Mouse (Mus musculus) lung, embryonic 14.5 days (tissue): ENCODE results near the gene Cdhr1. TPM values are rescaled to one million over a fixed set of nuclear protein-coding genes. Genes with fewer than 3 reads are reported as not detected.
"Not testable (repeated sequence)": the region's sequence is repeated elsewhere in the genome, so short reads cannot be mapped to it uniquely, and the experiment has no call there.

Source experiments
- ATAC-seq: fragments of 200-750 bp; cut with Nextera tagmentation; 2 replicates; pipeline ENCODE4 v1.8.0; 2017; ENCODE audit warnings: mild to moderate bottlenecking, moderate TSS enrichment, moderate library complexity; ENCODE audit not compliant: insufficient read depth
- DNase-seq: peaks from one replicate; pipeline ENCODE4 v3.0.0-alpha.2; 2015
- H3K27ac ChIP-seq: fragments of 300-500 bp; sonication (generic); 2 replicates; pipeline ENCODE4 v1.5.1; 2014; ENCODE audit warnings: low read depth, mild to moderate bottlenecking, moderate library complexity
- H3K27me3 ChIP-seq: fragments of 300-500 bp; sonication (generic); 2 replicates; pipeline ENCODE4 v1.6.1; 2014; ENCODE audit warnings: low read length, control low read depth; ENCODE audit not compliant: insufficient read depth
- H3K36me3 ChIP-seq: fragments of 300-500 bp; sonication (generic); 2 replicates; pipeline ENCODE4 v1.6.1; 2014; ENCODE audit warnings: control low read depth; ENCODE audit not compliant: insufficient read depth
- H3K4me1 ChIP-seq: fragments of 300-500 bp; sonication (generic); 2 replicates; pipeline ENCODE4 v1.6.1; 2014; ENCODE audit warnings: antibody characterized with exemption, control low read depth; ENCODE audit not compliant: insufficient read depth
- H3K4me2 ChIP-seq: fragments of 300-500 bp; sonication (generic); 2 replicates; pipeline ENCODE4 v1.6.1; 2014; ENCODE audit warnings: mild to moderate bottlenecking
- H3K4me3 ChIP-seq: fragments of 300-500 bp; sonication (generic); 2 replicates; pipeline ENCODE4 v1.5.1; 2014; ENCODE audit warnings: low read depth, low read length
- H3K9ac ChIP-seq: fragments of 300-500 bp; sonication (generic); 2 replicates; pipeline ENCODE4 v1.6.1; 2014
- H3K9me3 ChIP-seq: fragments of 300-500 bp; sonication (generic); 2 replicates; pipeline ENCODE4 v1.6.1; 2016; ENCODE audit warnings: low read depth, low read length, control low read depth
- CTCF ChIP-seq: IDR thresholded peaks from 2 replicates; pipeline ENCODE4 v1.5.1; 2016; ENCODE audit warnings: antibody characterized with exemption, low read depth
- WGBS: fragments of 180-500 bp; shearing (Covaris S2); extraction: QIAGEN DNeasy Blood & Tissue Kit; methylation state at CpG from one replicate; pipeline ENCODE4 v1.1.7; 2014; 5-methylcytosine and 5-hydroxymethylcytosine counted together
- polyA plus RNA-seq: library from polyadenylated mRNA; unstranded; fragments of >200 nt; fragmentation: Nextera tagmentation; extraction: Ambion mirVana; gene quantifications from 2 replicates; pipeline ENCODE4 v1.2.1, GENCODE M21; 2014

Gene Cdhr1
- polyA plus RNA-seq = not detected in 2 replicates

DNA sequence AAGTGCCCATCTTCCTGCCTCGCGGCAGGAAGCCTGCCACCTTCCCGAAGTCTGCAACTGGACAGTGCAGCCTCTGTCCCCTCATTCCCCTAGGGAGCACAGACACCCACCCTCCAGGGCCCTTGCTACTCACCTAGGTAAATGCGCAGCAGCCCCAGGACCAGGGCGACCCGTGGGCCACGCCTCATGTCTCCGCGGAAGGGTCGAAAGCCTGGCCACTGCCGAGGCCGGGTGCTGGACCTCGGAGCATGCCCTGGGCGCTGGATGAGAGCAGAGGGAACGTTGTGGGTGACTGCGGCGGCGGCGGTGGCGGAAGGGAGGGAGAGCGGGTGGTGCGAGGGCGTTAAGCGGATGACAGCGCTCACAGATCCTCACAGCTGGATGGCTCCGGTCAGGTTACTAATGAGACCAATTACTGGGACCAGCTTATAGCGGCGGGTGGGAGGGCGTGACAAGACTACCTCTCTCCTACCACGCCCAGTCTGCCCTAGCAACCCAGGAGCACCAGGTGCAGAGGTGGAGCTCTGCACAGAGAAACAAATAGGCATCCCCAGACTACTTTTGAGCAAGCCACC, at the start of gene Cdhr1:
Cdhr1 (minus strand) TSS at position 392 of the 575 bp plus-strand sequence.
- no peaks in the 10 kb centered on the region for H3K36me3 ChIP-seq
- no peaks in the 10 kb centered on the region for H3K4me1 ChIP-seq
- no peak within 1 kb of the TSS for H3K27ac ChIP-seq
- no peaks in the 10 kb centered on the region for H3K9me3 ChIP-seq
- no peak within 1 kb of the TSS; the same call in 1 of the 2 replicates for H3K9ac ChIP-seq
- peak; percentile 8 for DNase-seq
- H3K27me3 ChIP-seq = peaks cover 28% of the 10 kb centered on the region
- TF ChIP-seq CTCF = no peak
- peak within 1 kb of the TSS; percentile 48; the same call in 1 of the 2 replicates for H3K4me2 ChIP-seq
- ATAC-seq = peak; percentile 31; the same call in 1 of the 2 replicates
- under 1% methylated on average over 30 of the region's 30 CpGs for WGBS
- H3K4me3 ChIP-seq = peak within 1 kb of the TSS; percentile 14; the same call in 1 of the 2 replicates

GRCm38 (mm10) chr14:37139051-37139710, 41.0 kb upstream of the Cdhr1 start:
- no peak for TF ChIP-seq CTCF
- Histone ChIP-seq H3K27ac (no peak overlapping the region), H3K4me1 (peaks cover under 1% of the 10 kb centered on the region; the same call in 1 of the 2 replicates), H3K36me3 (no peaks in the 10 kb centered on the region), H3K4me2 (no peak overlapping the region), H3K9me3 (no peaks in the 10 kb centered on the region), H3K9ac (no peak overlapping the region), H3K4me3 (no peak overlapping the region), H3K27me3 (no peaks in the 10 kb centered on the region)
- WGBS = 73% methylated on average over 8 of the region's 8 CpGs
- no peak for ATAC-seq
- no peak for DNase-seq

- not testable (repeated sequence) for H3K9ac ChIP-seq, DNase-seq, H3K4me3 ChIP-seq, H3K9me3 ChIP-seq, H3K27me3 ChIP-seq, ATAC-seq, H3K4me2 ChIP-seq, H3K4me1 ChIP-seq, H3K36me3 ChIP-seq, H3K27ac ChIP-seq
- 73% methylated on average over 2 of the region's 3 CpGs for WGBS
These were observed 39.4 kb upstream of the Cdhr1 start for GRCm38 (mm10) chr14:37137596-37137995.

DNA sequence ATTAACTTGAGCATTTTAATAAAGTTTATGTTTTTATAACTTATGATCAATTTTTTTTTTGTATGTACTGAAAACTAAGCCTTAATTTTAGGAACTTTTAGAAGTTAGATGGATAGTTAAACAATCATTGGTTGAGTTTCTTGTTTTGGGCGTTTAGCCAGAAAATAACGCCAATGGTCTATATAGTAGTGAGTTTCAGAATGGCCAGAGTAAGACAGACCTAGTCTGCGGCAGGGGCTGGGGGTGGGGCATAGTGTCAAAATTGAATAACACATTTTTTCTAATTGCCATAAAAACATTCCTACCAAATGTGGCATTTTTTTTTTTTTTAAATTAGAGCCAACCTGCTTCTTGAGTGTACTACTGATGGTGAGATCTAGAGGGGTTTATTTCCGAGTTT, 38.0 kb upstream of the Cdhr1 start:
- no peak for DNase-seq
- Histone ChIP-seq H3K4me2 (no peak overlapping the region), H3K4me3 (no peak overlapping the region), H3K36me3 (peaks cover 16% of the 10 kb centered on the region), H3K9me3 (no peaks in the 10 kb centered on the region), H3K4me1 (peaks cover 3% of the 10 kb centered on the region; the same call in 1 of the 2 replicates), H3K27ac (no peak overlapping the region), H3K9ac (no peak overlapping the region), H3K27me3 (no peaks in the 10 kb centered on the region)
- no peak for ATAC-seq
- no peak for TF ChIP-seq CTCF
- 75% methylated on average over 4 of the region's 4 CpGs for WGBS

- Histone ChIP-seq H3K27ac (no peak overlapping the region), H3K4me2 (peak overlapping the region; percentile 71), H3K9ac (peak overlapping the region; percentile 73), H3K27me3 (no peaks in the 10 kb centered on the region), H3K4me3 (peak overlapping the region; percentile 60), H3K36me3 (peaks cover 19% of the 10 kb centered on the region), H3K4me1 (peaks cover 3% of the 10 kb centered on the region; the same call in 1 of the 2 replicates), H3K9me3 (no peaks in the 10 kb centered on the region)
- ATAC-seq = peak; percentile 23; the same call in 1 of the 2 replicates
- WGBS = 2% methylated on average over 10 of the region's 10 CpGs
- DNase-seq = peak; percentile 11
- no peak for TF ChIP-seq CTCF
These were observed 37.5 kb upstream of the Cdhr1 start for GRCm38 (mm10) chr14:37135671-37136070.

GRCm38 (mm10) chr14:37135127-37135593, 37.0 kb upstream of the Cdhr1 start, which contains the start of gene Ghitm:
Gene Ghitm (minus strand): TSS chr14:37135272.
- Histone ChIP-seq H3K9ac (peak within 1 kb of the TSS; percentile 73), H3K9me3 (no peaks in the 10 kb centered on the region), H3K36me3 (peaks cover 24% of the 10 kb centered on the region), H3K4me2 (peak within 1 kb of the TSS; percentile 71), H3K4me3 (peak within 1 kb of the TSS; percentile 60), H3K27me3 (no peaks in the 10 kb centered on the region), H3K4me1 (peaks cover 3% of the 10 kb centered on the region; the same call in 1 of the 2 replicates), H3K27ac (peak within 1 kb of the TSS; percentile 82)
- DNase-seq (peak; percentile 98), ATAC-seq (peak; percentile 99)
- no peak for TF ChIP-seq CTCF
- under 1% methylated on average over 38 of the region's 38 CpGs for WGBS
